Mouse (Mus musculus): Measurements from ENCODE around the gene Wdfy3.

GRCm38 (mm10) chr5:102009606-102010005 lies 60.1 kb downstream of the Wdfy3 start:
- TF ChIP-seq POLR2A (IDR thresholded peaks at IDR 0.05; ENCODE audit: borderline replicate concordance, control insufficient read depth, low read depth, low read length) (no peak), CTCF (IDR thresholded peaks at IDR 0.05; ENCODE audit: control insufficient read depth, insufficient read depth, low read length) (no peak)

Measured in bone marrow, adult 2 months (tissue).